Comparison of ENCODE assay signal across 9 mouse cellular contexts in genomic region chr10:75859107-75859746, GRCm38 (mm10). TPM values are rescaled to one million over a fixed set of nuclear protein-coding genes. Genes with fewer than 3 reads are reported as not detected.
DNase-seq lines count a peak whose midpoint lies in the region; TF ChIP-seq lines count a peak whose summit lies in the region.
"Had no signal": no experiment of that assay in that cellular context is flagged by ENCODE, and none has a peak within 500 bp of the region (broad histone marks: within the 10 kb centered on the region; RNA-seq: fewer than 3 reads in every experiment).

No protein-coding gene starts in this region.

- no peak for TF ChIP-seq POLR2A in cerebellum, adult 2 months (IDR thresholded peaks at IDR 0.05; ENCODE audit: borderline replicate concordance, insufficient read depth, low read length)

- H3K4me1 ChIP-seq in cerebellum, adult 2 months (ENCODE audit: control insufficient read depth, insufficient read depth, low read length), result peaks cover 9% of the 10 kb centered on the region
- H3K4me1 ChIP-seq in midbrain, embryonic 10.5 days, result peaks cover 38% of the 10 kb centered on the region

- no peaks in the 10 kb centered on the region; the same call in 1 of the 2 replicates for H3K9me3 ChIP-seq in midbrain, embryonic 10.5 days (replicated peaks)

- peak overlapping the region; percentile 75 for H3K4me3 ChIP-seq in cerebellum, adult 2 months (replicated peaks; ENCODE audit: insufficient read depth, low read depth, low read length)
- H3K4me3 ChIP-seq in midbrain, embryonic 10.5 days, result peak overlapping the region; percentile 91

- peaks cover 36% of the 10 kb centered on the region for H3K36me3 ChIP-seq in midbrain, embryonic 10.5 days

- TF ChIP-seq CTCF in cerebellum, adult 2 months (IDR thresholded peaks at IDR 0.05; ENCODE audit: borderline replicate concordance, insufficient read depth, low read depth, low read length), result no peak

- 2% methylated on average over 26 of the region's 27 CpGs for WGBS in cerebellum, adult 2 months
- 3% methylated on average over 27 of the region's 27 CpGs for WGBS in midbrain, embryonic 10.5 days

- peak; percentile 43 for DNase-seq in thymus, postnatal 14 days
- DNase-seq in thymus, adult 18-20 months, result no peak
- peak; percentile 45 to 58 for DNase-seq in cerebellum, adult 2 months
- peak; percentile 63 for DNase-seq in forelimb bud, embryonic 11.5 days (ENCODE audit: low read depth, low spot score)
- DNase-seq in kidney, postnatal 14 days, result peak; percentile 36
- peak; percentile 79 for DNase-seq in midbrain, embryonic 10.5 days (ENCODE audit: low spot score)
- peak; percentile 83 for DNase-seq in yolk sac, embryonic 10.5 days (ENCODE audit: low spot score)
- no peak for DNase-seq in gastrocnemius, adult 18-20 months (ENCODE audit: low spot score)

- H3K27me3 ChIP-seq in cerebellum, adult 2 months (ENCODE audit: control insufficient read depth, insufficient read depth, low read length), result no peaks in the 10 kb centered on the region
- no peaks in the 10 kb centered on the region for H3K27me3 ChIP-seq in midbrain, embryonic 10.5 days (ENCODE audit: low read depth, poor library complexity, severe bottlenecking)

- H3K27ac ChIP-seq in cerebellum, adult 2 months (ENCODE audit: insufficient read depth, low read length), result no peak overlapping the region
- H3K27ac ChIP-seq in midbrain, embryonic 10.5 days (replicated peaks), result peak overlapping the region; percentile 100

RNA-seq across cellular contexts. Expression of gene Mif, which starts 0.8 kb away (rescaled TPM):
- polyA plus RNA-seq in cerebellum, adult 2 months (2012; rRNA removed), result 1,309 and 1,339 TPM in 2 replicates
- polyA plus RNA-seq in midbrain, embryonic 10.5 days (2016; fragmentation: Nextera tagmentation; extraction: Ambion mirVana), result 2,515 and 3,289 TPM in 2 replicates
- 100 to 1,000 TPM; 150 to 158 TPM for total RNA-seq in gastrocnemius, adult 18-20 months (2021)

RNA-seq across cellular contexts. Expression of gene Gstt2, which starts 22.0 kb away (rescaled TPM):
- 21.0 and 26.6 TPM in 2 replicates for polyA plus RNA-seq in cerebellum, adult 2 months (2012; rRNA removed)
- 7.6 and 8.3 TPM in 2 replicates for polyA plus RNA-seq in midbrain, embryonic 10.5 days (2016; fragmentation: Nextera tagmentation; extraction: Ambion mirVana)
- total RNA-seq in gastrocnemius, adult 18-20 months (2021), result 1 to 10 TPM; 2.6 to 3.4 TPM

RNA-seq across cellular contexts. Expression of gene Derl3, which starts 34.0 kb away (rescaled TPM):
- 3.4 TPM in 2 replicates for polyA plus RNA-seq in cerebellum, adult 2 months (2012; rRNA removed)
- polyA plus RNA-seq in midbrain, embryonic 10.5 days (2016; fragmentation: Nextera tagmentation; extraction: Ambion mirVana), result 1.4 and 1.8 TPM in 2 replicates
- under 1 TPM in 1 of 2 experiments, not detected in 1; 0.38 TPM for total RNA-seq in gastrocnemius, adult 18-20 months (2021)

RNA-seq across cellular contexts. Expression of gene Gstt4, which starts 36.9 kb away (rescaled TPM):
- 0.14 TPM in 1 of 2 replicates, not detected in the other for polyA plus RNA-seq in cerebellum, adult 2 months (2012; rRNA removed)
- not detected in 2 replicates for polyA plus RNA-seq in midbrain, embryonic 10.5 days (2016; fragmentation: Nextera tagmentation; extraction: Ambion mirVana)
- not detected for total RNA-seq in gastrocnemius, adult 18-20 months (2021)
- total RNA-seq: layer of hippocampus, postnatal 14 days had no signal

Comparison
In these comparisons a context has a peak if more than half of its experiments do, and no peak if none do; other contexts are left out.
1. DNase-seq: peak in thymus, postnatal 14 days (single experiment), cerebellum, adult 2 months (2 of 2), forelimb bud, embryonic 11.5 days (single experiment), kidney, postnatal 14 days (single experiment), midbrain, embryonic 10.5 days (single experiment) and yolk sac, embryonic 10.5 days (single experiment); none in thymus, adult 18-20 months (0 of 2) and gastrocnemius, adult 18-20 months (single experiment).